Mouse (Mus musculus) heart, adult 8-10 months (tissue): ENCODE results near the gene Atp2a1. TPM values are rescaled to one million over a fixed set of nuclear protein-coding genes. Genes with fewer than 3 reads are reported as not detected.
"Not testable (repeated sequence)": the region's sequence is repeated elsewhere in the genome, so short reads cannot be mapped to it uniquely, and the experiment has no call there.

Source experiments
- DNase-seq: peaks from one replicate; pipeline ENCODE4 v3.0.0; 2022; ENCODE audit warnings: low spot score
- total RNA-seq, 4 experiments: library from RNA; stranded (reverse); gene quantifications; 2 replicates each; pipeline ENCODE4 v1.2.4; 2022

Gene Atp2a1
- total RNA-seq, 4 experiments from 2014 or later, result 6.8 to 12.2 (median 8.8) TPM

DNA sequence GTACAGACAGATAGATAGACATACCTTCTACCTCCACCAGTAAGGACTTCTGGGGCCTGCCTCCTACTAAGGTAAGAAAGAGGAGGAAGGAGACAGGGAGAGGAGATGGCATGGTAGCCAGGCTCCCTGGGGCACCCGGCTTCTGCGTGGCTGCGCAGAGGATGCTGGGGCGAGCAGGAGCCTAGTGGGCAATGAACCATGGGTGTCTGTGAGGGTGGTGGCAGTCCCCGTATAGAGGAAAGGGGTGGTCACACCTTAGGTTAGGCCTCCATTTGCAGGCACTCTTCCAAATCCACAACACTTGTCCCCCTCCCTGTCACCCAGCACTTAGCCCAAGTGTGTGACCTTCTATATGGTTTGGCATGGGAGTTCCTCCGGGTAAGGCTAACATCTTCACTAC lies 48.2 kb downstream of the Atp2a1 start, which contains the start of gene Cd19:
Cd19 (minus strand) TSS at position 165 of the 400 bp plus-strand sequence.
- DNase-seq, result no peak

GRCm38 (mm10) chr7:126411061-126411460 lies 51.8 kb downstream of the Atp2a1 start:
- DNase-seq, result no peak

- DNase-seq, result no peak
Observed at GRCm38 (mm10) chr7:126408686-126409085, 54.2 kb downstream of the Atp2a1 start.

GRCm38 (mm10) chr7:126402518-126402917 lies 60.4 kb downstream of the Atp2a1 start:
- DNase-seq, result not testable (repeated sequence)

- DNase-seq, result peak; percentile 65
Observed at GRCm38 (mm10) chr7:126399548-126399947, 63.4 kb downstream of the Atp2a1 start.

GRCm38 (mm10) chr7:126397822-126398221 lies 65.1 kb downstream of the Atp2a1 start:
- DNase-seq, result no peak

- no peak for DNase-seq
Observed at GRCm38 (mm10) chr7:126397221-126397620, 65.7 kb downstream of the Atp2a1 start.

GRCm38 (mm10) chr7:126396298-126397119 lies 66.4 kb downstream of the Atp2a1 start, which contains the start of gene Nfatc2ip:
TSS of gene Nfatc2ip (minus strand) at chr7:126396737.
- DNase-seq, result peak; percentile 99

Other genes with a start within 250 kb of the Atp2a1 start
- gene Sbk1, start 190.5 kb downstream of the Atp2a1 start, total RNA-seq, result 10 to 100 TPM; 73.6 to 99.4 (median 84.5) TPM
- gene Lat, start 93.5 kb downstream of the Atp2a1 start, total RNA-seq, result under 1 TPM in 3 of 4 experiments, not detected in 1; 0.25 to 0.38 (median 0.35) TPM
- gene Spns1, start 85.7 kb downstream of the Atp2a1 start, total RNA-seq, result 10 to 100 TPM; 21.2 to 28.0 (median 23.9) TPM
- 1 to 10 TPM; 3.1 to 6.2 (median 3.9) TPM for gene Nfatc2ip, start 66.4 kb downstream of the Atp2a1 start, total RNA-seq
- 1 to 10 TPM in 1 of 4 experiments, under 1 TPM in 3; 0.19 to 1.4 (median 0.50) TPM for gene Cd19, start 48.2 kb downstream of the Atp2a1 start, total RNA-seq
- 1 to 10 TPM; 5.9 to 9.9 (median 6.0) TPM for gene Rabep2, start 34.3 kb downstream of the Atp2a1 start, total RNA-seq
- gene Sh2b1, start 12.3 kb upstream of the Atp2a1 start, total RNA-seq, result 10 to 100 TPM; 38.6 to 46.6 (median 44.3) TPM
- gene Tufm, start 24.3 kb upstream of the Atp2a1 start, total RNA-seq, result 100 to 1,000 TPM; 288 to 326 (median 304) TPM
- 10 to 100 TPM; 30.7 to 39.3 (median 35.2) TPM for gene Atxn2l, start 40.3 kb upstream of the Atp2a1 start, total RNA-seq
- 100 to 1,000 TPM; 141 to 155 (median 143) TPM for gene Eif3c, start 103.3 kb upstream of the Atp2a1 start, total RNA-seq
- 1 to 10 TPM in 2 of 4 experiments, under 1 TPM in 2; 0.44 to 1.9 (median 0.75) TPM for gene Apobr, start 121.8 kb upstream of the Atp2a1 start, total RNA-seq
- 10 to 100 TPM; 12.9 to 15.6 (median 14.1) TPM for gene Cln3, start 122.7 kb upstream of the Atp2a1 start, total RNA-seq
- gene Il27, start 131.8 kb upstream of the Atp2a1 start, total RNA-seq, result not detected
- gene Nupr1, start 167.8 kb upstream of the Atp2a1 start, total RNA-seq, result 1 to 10 TPM; 3.5 to 5.3 (median 4.7) TPM
- gene Sgf29, start 186.2 kb upstream of the Atp2a1 start, total RNA-seq, result 10 to 100 TPM; 21.6 to 26.2 (median 24.9) TPM
- gene Sult1a1, start 213.3 kb upstream of the Atp2a1 start, total RNA-seq, result 10 to 100 TPM; 18.6 to 38.7 (median 31.5) TPM
- 10 to 100 TPM; 52.4 to 70.4 (median 56.4) TPM for gene Bola2, start 232.3 kb upstream of the Atp2a1 start, total RNA-seq
- 1 to 10 TPM; 3.2 to 6.2 (median 5.4) TPM for gene Slx1b, start 232.7 kb upstream of the Atp2a1 start, total RNA-seq
- gene Coro1a, start 244.7 kb upstream of the Atp2a1 start, total RNA-seq, result 10 to 100 TPM in 1 of 4 experiments, 1 to 10 TPM in 3; 4.9 to 10.0 (median 6.2) TPM